Mouse (Mus musculus): ENCODE measurements around the gene Traf7.

DNA sequence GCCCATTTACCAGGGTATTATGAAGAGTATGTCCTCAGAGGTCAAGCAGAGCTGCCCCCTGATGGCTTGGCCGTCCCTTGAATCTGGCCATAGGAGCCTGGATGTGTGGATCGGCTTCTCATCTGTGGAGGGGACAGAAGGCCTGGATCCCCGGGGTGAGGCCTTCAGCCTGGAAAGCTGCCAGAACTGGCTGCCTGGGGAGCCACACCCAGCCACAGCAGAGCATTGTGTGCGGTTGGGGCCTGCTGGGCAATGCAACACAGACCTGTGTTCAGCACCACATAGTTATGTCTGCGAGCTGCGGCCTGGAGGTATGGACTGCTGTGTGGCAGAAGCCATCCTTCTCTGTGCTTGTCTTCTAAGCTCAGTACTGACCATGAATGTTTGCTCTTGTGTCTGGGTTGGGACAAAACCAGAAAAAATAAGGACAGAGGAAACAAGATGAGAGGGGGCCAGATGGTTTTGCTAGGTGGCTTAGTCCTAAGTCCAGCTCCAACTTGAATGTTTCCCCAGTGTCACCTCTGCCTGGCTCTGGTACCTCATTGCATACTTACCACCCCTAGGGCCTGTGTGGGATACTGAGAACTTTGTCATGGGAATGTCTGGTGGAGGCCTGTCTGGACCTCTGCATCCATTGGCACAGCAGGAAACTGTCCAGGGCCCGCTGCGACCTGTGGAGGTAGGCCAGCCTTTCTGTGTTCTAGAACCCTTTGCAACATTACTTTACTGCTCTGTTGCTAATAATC is 39.5 kb upstream of the Traf7 start:
- TF ChIP-seq ZNF384 (IDR thresholded peaks at IDR 0.05; ENCODE audit: low read depth, low read length) (no peak), CHD2 (IDR thresholded peaks at IDR 0.05; ENCODE audit: low read depth, low read length) (no peak), MAFK (IDR thresholded peaks at IDR 0.05; ENCODE audit: insufficient read depth, low read depth, low read length) (no peak), ZC3H11A (IDR thresholded peaks at IDR 0.05; ENCODE audit: borderline replicate concordance, low read depth, low read length) (no peak), HCFC1 (IDR thresholded peaks at IDR 0.05; ENCODE audit: borderline replicate concordance, insufficient read depth, low read length) (no peak)
